Mouse (Mus musculus) bone marrow macrophage, adult 2 months (primary cell): ENCODE measurements around the gene Thsd7a.

Experiments used
- CTCF ChIP-seq: IDR thresholded peaks from 2 replicates; pipeline ENCODE4 v1.5.1; 2012; ENCODE audit warnings: low read depth, mild to moderate bottlenecking, low read length, moderate library complexity
- POLR2A ChIP-seq: IDR thresholded peaks from 2 replicates; pipeline ENCODE4 v1.6.1; 2012; ENCODE audit warnings: mild to moderate bottlenecking, low read depth, low read length, borderline replicate concordance

DNA sequence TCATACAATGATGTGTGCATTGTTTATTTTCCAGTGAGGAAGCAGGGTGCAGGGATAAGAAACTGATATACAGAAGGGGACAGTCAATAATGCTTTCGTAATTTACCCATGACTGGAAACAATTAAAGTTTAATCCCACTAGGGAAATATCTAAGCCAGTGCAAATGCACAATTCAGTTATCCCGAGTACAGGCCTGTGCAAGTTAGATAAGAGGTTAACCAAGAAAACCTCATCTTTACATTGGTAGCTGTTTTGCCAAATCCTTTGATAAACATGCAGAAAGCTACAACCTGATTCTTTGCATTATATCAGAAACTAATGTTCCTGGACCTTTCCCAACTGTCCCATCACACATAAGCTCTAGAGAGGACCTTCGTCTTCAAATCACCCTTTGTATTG is 46.3 kb downstream of the Thsd7a start:
- no peak for TF ChIP-seq POLR2A
- no peak for TF ChIP-seq CTCF
